In the genomic region with DNA sequence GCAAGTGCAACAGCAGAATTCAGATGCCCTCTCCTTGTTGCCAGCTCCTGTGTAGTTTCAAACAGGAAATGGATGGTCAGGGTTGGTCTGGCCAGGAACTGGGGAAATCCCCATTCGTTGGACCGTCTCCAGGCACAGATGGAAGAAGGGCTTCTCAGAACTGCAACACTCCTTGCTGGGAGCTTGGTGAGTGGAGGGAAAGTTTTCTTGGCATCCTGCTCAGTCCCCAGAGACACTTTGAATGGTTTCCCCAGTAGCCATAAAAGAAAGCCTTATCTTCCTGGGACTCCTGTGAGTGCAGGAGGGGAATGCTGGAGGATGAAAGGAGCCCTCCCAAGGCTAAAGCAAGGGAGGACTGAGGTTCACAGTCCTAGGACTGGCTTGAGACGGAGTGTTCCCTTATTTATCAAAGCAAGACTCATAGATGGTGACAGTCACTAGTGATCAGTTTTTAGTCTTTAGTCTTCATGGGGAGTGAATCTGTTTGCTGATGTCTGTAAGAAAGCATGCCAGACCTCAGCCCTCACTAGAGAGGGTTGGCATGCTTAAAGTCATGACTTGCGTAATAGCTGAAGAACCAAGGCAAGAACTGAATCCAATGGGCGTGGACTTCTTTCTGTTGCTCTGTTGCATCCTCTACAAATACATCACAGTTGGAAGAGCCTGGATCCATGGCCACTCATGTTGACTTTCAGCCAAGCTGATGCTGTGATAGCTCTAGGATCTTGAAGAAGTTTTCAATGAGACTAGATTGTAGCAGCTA, we compare ENCODE assay signal across 8 mouse cellular contexts.
DNase-seq lines count a peak whose midpoint lies in the region; ATAC-seq and TF ChIP-seq lines count a peak whose summit lies in the region.

No protein-coding gene starts in this region.

- POLR2A ChIA-PET in Patski (lab: Charles Lee): interaction anchor here (0.7 kb wide), 1 partner anchor 23 kb away, joined by 3 read pairs; no protein-coding TSS in a partner anchor

- H3K4me1 ChIP-seq in kidney, embryonic 14.5 days (ENCODE audit: control insufficient read depth, insufficient read depth, low read length): peaks cover 14% of the 10 kb centered on the region; the same call in 1 of the 2 replicates
- peaks cover 16% of the 10 kb centered on the region for H3K4me1 ChIP-seq in hindbrain, embryonic 16.5 days (ENCODE audit: control insufficient read depth, insufficient read depth, low read depth, low read length)

- in situ Hi-C loops in Patski (cut with MboI; ENCODE audit: low pct_unique_long_range_greater_than_20kb): no loop called here

- CTCF ChIA-PET in Patski (lab: Charles Lee): interaction anchor here (0.7 to 3.8 kb wide), 5 partner anchors 11 to 125 kb away, joined by 3 to 14 read pairs (median 3); no protein-coding TSS in a partner anchor

- DNase-seq in kidney, adult 11 months: peak; percentile 42
- DNase-seq in Patski (ENCODE audit: low read depth, low spot score): peak; percentile 75
- DNase-seq in cerebellum, postnatal 10 days: peak; percentile 89 to 93
- peak; percentile 81 for DNase-seq in lung, postnatal 10 days
- DNase-seq in embryo, embryonic 9.5 days (ENCODE audit: extremely low spot score): no peak
- no peak for DNase-seq in thymus, postnatal 14 days

- no peak for TF ChIP-seq CTCF in Patski (IDR thresholded peaks at IDR 0.05)

- H3K4me2 ChIP-seq in kidney, embryonic 14.5 days (replicated peaks; ENCODE audit: low read depth, low read length): no peak overlapping the region
- no peak overlapping the region for H3K4me2 ChIP-seq in hindbrain, embryonic 16.5 days (ENCODE audit: low read length)

- no peak overlapping the region for H3K27ac ChIP-seq in kidney, embryonic 14.5 days (ENCODE audit: low read depth, low read length)
- peak overlapping the region; percentile 65 for H3K27ac ChIP-seq in hindbrain, embryonic 16.5 days (ENCODE audit: low read depth, low read length)

- H3K9me3 ChIP-seq in kidney, embryonic 14.5 days (ENCODE audit: control insufficient read depth, low read length): no peaks in the 10 kb centered on the region
- no peaks in the 10 kb centered on the region for H3K9me3 ChIP-seq in hindbrain, embryonic 16.5 days (ENCODE audit: control insufficient read depth, low read length)

- H3K9ac ChIP-seq in kidney, embryonic 14.5 days (ENCODE audit: low read depth, low read length): no peak overlapping the region
- no peak overlapping the region for H3K9ac ChIP-seq in hindbrain, embryonic 16.5 days (ENCODE audit: low read depth, low read length)

- ATAC-seq in kidney, embryonic 14.5 days (ENCODE audit: low FRiP score, low TSS enrichment): no peak
- peak; percentile 95 for ATAC-seq in Patski
- peak; percentile 84 for ATAC-seq in hindbrain, embryonic 16.5 days

- no peaks in the 10 kb centered on the region for H3K36me3 ChIP-seq in kidney, embryonic 14.5 days (ENCODE audit: control insufficient read depth, insufficient read depth, low read length)
- H3K36me3 ChIP-seq in hindbrain, embryonic 16.5 days (ENCODE audit: control insufficient read depth, insufficient read depth, low read length): no peaks in the 10 kb centered on the region

- WGBS in kidney, embryonic 14.5 days: 85% methylated on average over 5 of the region's 5 CpGs
- 71% methylated on average over 5 of the region's 5 CpGs for WGBS in hindbrain, embryonic 16.5 days

- H3K27me3 ChIP-seq in kidney, embryonic 14.5 days (ENCODE audit: control insufficient read depth, insufficient read depth, low read length): no peaks in the 10 kb centered on the region
- H3K27me3 ChIP-seq in Patski: no peaks in the 10 kb centered on the region
- H3K27me3 ChIP-seq in hindbrain, embryonic 16.5 days (replicated peaks; ENCODE audit: control insufficient read depth, insufficient read depth, low read length): no peaks in the 10 kb centered on the region

- no peak overlapping the region for H3K4me3 ChIP-seq in kidney, embryonic 14.5 days (ENCODE audit: low read length)
- H3K4me3 ChIP-seq in hindbrain, embryonic 16.5 days (ENCODE audit: low read length): no peak overlapping the region

Comparison
In these comparisons a context has a peak if more than half of its experiments do, and no peak if none do; other contexts are left out.
1. DNase-seq: peak in kidney, adult 11 months (single experiment), Patski (single experiment), cerebellum, postnatal 10 days (2 of 2) and lung, postnatal 10 days (single experiment); none in embryo, embryonic 9.5 days (single experiment) and thymus, postnatal 14 days (single experiment).